Mouse (Mus musculus): ENCODE data around the gene Scpep1. TPM values are rescaled to one million over a fixed set of nuclear protein-coding genes. Genes with fewer than 3 reads are reported as not detected.
A peak's percentile ranks its signal among the peaks of the same experiment; 100 is the strongest.

The Scpep1 gene
- polyA plus RNA-seq, 1 experiment from 2014 or later: 76.7 TPM

DNA sequence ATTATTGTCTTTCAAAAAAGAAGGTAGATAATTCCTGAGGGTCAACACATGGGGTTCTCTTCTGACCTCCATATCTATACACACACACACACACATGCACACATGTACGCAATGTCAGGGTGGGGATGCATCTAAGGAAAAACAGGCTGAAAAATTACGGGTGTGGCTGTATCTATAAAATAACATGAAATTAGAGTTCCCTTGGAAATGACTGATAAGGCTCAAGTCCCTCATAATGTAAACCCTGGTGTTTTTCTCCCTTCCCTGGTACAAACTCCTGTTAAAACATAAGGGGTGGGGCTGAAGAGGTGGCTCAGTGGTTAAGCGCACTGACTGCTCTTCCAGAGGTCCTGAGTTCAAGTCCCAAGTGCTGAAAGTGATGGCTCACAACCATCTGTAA, 1.7 kb downstream of the Scpep1 start:
- no peak overlapping the region for H3K27ac ChIP-seq (ENCODE audit: low read depth, low read length)
- H3K36me3 ChIP-seq (ENCODE audit: control insufficient read depth, insufficient read depth, low read length): no peaks in the 10 kb centered on the region
- WGBS: 97% methylated on average over 3 of the region's 3 CpGs
- no peak for DNase-seq (ENCODE audit: low spot score, missing footprints)
- H3K9ac ChIP-seq (ENCODE audit: low read length): no peak overlapping the region
- H3K4me3 ChIP-seq (ENCODE audit: low read depth, low read length): no peak overlapping the region
- no peaks in the 10 kb centered on the region for H3K9me3 ChIP-seq (ENCODE audit: control insufficient read depth, low read length)
- H3K27me3 ChIP-seq (ENCODE audit: control insufficient read depth, insufficient read depth, low read length): no peaks in the 10 kb centered on the region
- H3K4me2 ChIP-seq: peak overlapping the region; percentile 20; the same call in 1 of the 2 replicates
- H3K4me1 ChIP-seq (ENCODE audit: control insufficient read depth, insufficient read depth, low read length): peaks cover 6% of the 10 kb centered on the region
- no peak for ATAC-seq (ENCODE audit: low FRiP score)

GRCm38 (mm10) chr11:88952117-88952516, 3.1 kb downstream of the Scpep1 start:
- no peak overlapping the region for H3K4me2 ChIP-seq
- no peak overlapping the region for H3K27ac ChIP-seq (ENCODE audit: low read depth, low read length)
- H3K4me1 ChIP-seq (ENCODE audit: control insufficient read depth, insufficient read depth, low read length): peaks cover 6% of the 10 kb centered on the region
- no peak overlapping the region for H3K9ac ChIP-seq (ENCODE audit: low read length)
- ATAC-seq (ENCODE audit: low FRiP score) (no peak), DNase-seq (ENCODE audit: low spot score, missing footprints) (no peak)
- WGBS: 95% methylated on average over 5 of the region's 5 CpGs
- no peaks in the 10 kb centered on the region for H3K9me3 ChIP-seq (ENCODE audit: control insufficient read depth, low read length)
- H3K27me3 ChIP-seq (ENCODE audit: control insufficient read depth, insufficient read depth, low read length): no peaks in the 10 kb centered on the region
- H3K4me3 ChIP-seq (ENCODE audit: low read depth, low read length): no peak overlapping the region
- no peaks in the 10 kb centered on the region for H3K36me3 ChIP-seq (ENCODE audit: control insufficient read depth, insufficient read depth, low read length)

DNA sequence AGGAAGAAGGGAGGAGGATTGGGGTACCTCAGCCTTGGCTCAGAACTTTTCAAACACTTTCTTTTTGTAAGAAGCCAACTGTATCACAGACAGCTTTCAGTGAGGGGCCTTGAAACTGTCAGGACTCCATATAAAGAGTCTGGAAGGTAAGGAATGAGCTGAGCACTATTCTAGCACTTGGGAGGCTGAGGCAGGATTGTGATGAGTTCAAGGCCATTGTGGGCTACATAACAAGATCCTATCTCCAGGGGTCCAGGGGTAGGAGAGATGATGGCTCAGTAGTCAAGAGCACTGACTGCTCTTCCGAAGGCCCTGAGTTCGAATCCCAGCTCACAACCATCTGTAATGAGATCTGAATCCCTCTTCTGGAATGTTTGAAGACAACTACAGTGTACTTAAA, 3.7 kb downstream of the Scpep1 start:
- 94% methylated on average over 2 of the region's 2 CpGs for WGBS

GRCm38 (mm10) chr11:88950640-88951250, 4.5 kb downstream of the Scpep1 start:
- no peak for DNase-seq (ENCODE audit: low spot score, missing footprints)
- no peak overlapping the region for H3K27ac ChIP-seq (ENCODE audit: low read depth, low read length)
- H3K4me2 ChIP-seq: no peak overlapping the region
- no peak for ATAC-seq (ENCODE audit: low FRiP score)
- no peak overlapping the region for H3K4me3 ChIP-seq (ENCODE audit: low read depth, low read length)
- WGBS: 85% methylated on average over 13 of the region's 13 CpGs
- H3K4me1 ChIP-seq (ENCODE audit: control insufficient read depth, insufficient read depth, low read length): peaks cover 6% of the 10 kb centered on the region
- H3K36me3 ChIP-seq (ENCODE audit: control insufficient read depth, insufficient read depth, low read length): 0 out of 2 replicates have a peak, but pooled peaks cover 3% of the 10 kb centered on the region
- no peaks in the 10 kb centered on the region for H3K9me3 ChIP-seq (ENCODE audit: control insufficient read depth, low read length)
- H3K27me3 ChIP-seq (ENCODE audit: control insufficient read depth, insufficient read depth, low read length): no peaks in the 10 kb centered on the region
- H3K9ac ChIP-seq (ENCODE audit: low read length): no peak overlapping the region

More for the DNA sequence above, 3.7 kb downstream of the Scpep1 start:
- Histone ChIP-seq H3K4me1 (ENCODE audit: control insufficient read depth, insufficient read depth, low read length) (peaks cover 6% of the 10 kb centered on the region), H3K27me3 (ENCODE audit: control insufficient read depth, insufficient read depth, low read length) (no peaks in the 10 kb centered on the region), H3K4me2 (no peak overlapping the region), H3K9me3 (ENCODE audit: control insufficient read depth, low read length) (no peaks in the 10 kb centered on the region), H3K36me3 (ENCODE audit: control insufficient read depth, insufficient read depth, low read length) (0 out of 2 replicates have a peak, but pooled peaks cover 3% of the 10 kb centered on the region), H3K4me3 (ENCODE audit: low read depth, low read length) (no peak overlapping the region), H3K27ac (ENCODE audit: low read depth, low read length) (no peak overlapping the region), H3K9ac (ENCODE audit: low read length) (no peak overlapping the region)
- no peak for ATAC-seq (ENCODE audit: low FRiP score)
- no peak for DNase-seq (ENCODE audit: low spot score, missing footprints)

- H3K9me3 ChIP-seq (ENCODE audit: control insufficient read depth, low read length): no peaks in the 10 kb centered on the region
- no peak overlapping the region for H3K4me2 ChIP-seq
- H3K27ac ChIP-seq (ENCODE audit: low read depth, low read length): no peak overlapping the region
- 96% methylated on average over 8 of the region's 8 CpGs for WGBS
- peaks cover 6% of the 10 kb centered on the region for H3K4me1 ChIP-seq (ENCODE audit: control insufficient read depth, insufficient read depth, low read length)
- ATAC-seq (ENCODE audit: low FRiP score) (no peak), DNase-seq (ENCODE audit: low spot score, missing footprints) (no peak)
- H3K27me3 ChIP-seq (ENCODE audit: control insufficient read depth, insufficient read depth, low read length): no peaks in the 10 kb centered on the region
- no peak overlapping the region for H3K4me3 ChIP-seq (ENCODE audit: low read depth, low read length)
- 0 out of 2 replicates have a peak, but pooled peaks cover 3% of the 10 kb centered on the region for H3K36me3 ChIP-seq (ENCODE audit: control insufficient read depth, insufficient read depth, low read length)
- no peak overlapping the region for H3K9ac ChIP-seq (ENCODE audit: low read length)
Observed at GRCm38 (mm10) chr11:88949802-88950639, 5.2 kb downstream of the Scpep1 start.

- no peak for DNase-seq (ENCODE audit: low spot score, missing footprints)
- Histone ChIP-seq H3K4me1 (ENCODE audit: control insufficient read depth, insufficient read depth, low read length) (no peaks in the 10 kb centered on the region; the same call in 1 of the 2 replicates), H3K4me3 (ENCODE audit: low read depth, low read length) (no peak overlapping the region), H3K9me3 (ENCODE audit: control insufficient read depth, low read length) (no peaks in the 10 kb centered on the region), H3K9ac (ENCODE audit: low read length) (no peak overlapping the region), H3K27me3 (ENCODE audit: control insufficient read depth, insufficient read depth, low read length) (no peaks in the 10 kb centered on the region), H3K4me2 (no peak overlapping the region), H3K36me3 (ENCODE audit: control insufficient read depth, insufficient read depth, low read length) (peaks cover 7% of the 10 kb centered on the region; the same call in 1 of the 2 replicates), H3K27ac (ENCODE audit: low read depth, low read length) (no peak overlapping the region)
- no peak for ATAC-seq (ENCODE audit: low FRiP score)
- 84% methylated on average over 8 of the region's 8 CpGs for WGBS
Observed at GRCm38 (mm10) chr11:88948896-88949295, 6.4 kb downstream of the Scpep1 start.

- WGBS: 76% methylated on average over 7 of the region's 8 CpGs
- H3K27me3 ChIP-seq (ENCODE audit: control insufficient read depth, insufficient read depth, low read length): no peaks in the 10 kb centered on the region
- no peak for DNase-seq (ENCODE audit: low spot score, missing footprints)
- no peaks in the 10 kb centered on the region for H3K4me1 ChIP-seq (ENCODE audit: control insufficient read depth, insufficient read depth, low read length)
- H3K4me2 ChIP-seq: no peak overlapping the region
- H3K9ac ChIP-seq (ENCODE audit: low read length): no peak overlapping the region
- H3K36me3 ChIP-seq (ENCODE audit: control insufficient read depth, insufficient read depth, low read length): peaks cover 7% of the 10 kb centered on the region; the same call in 1 of the 2 replicates
- no peak overlapping the region for H3K4me3 ChIP-seq (ENCODE audit: low read depth, low read length)
- H3K9me3 ChIP-seq (ENCODE audit: control insufficient read depth, low read length): no peaks in the 10 kb centered on the region
- no peak overlapping the region for H3K27ac ChIP-seq (ENCODE audit: low read depth, low read length)
- ATAC-seq (ENCODE audit: low FRiP score): no peak
Observed at GRCm38 (mm10) chr11:88945971-88946585, 9.2 kb downstream of the Scpep1 start.

- WGBS: 82% methylated on average over 12 of the region's 12 CpGs
Observed at GRCm38 (mm10) chr11:88941489-88941888, 13.8 kb downstream of the Scpep1 start.

DNA sequence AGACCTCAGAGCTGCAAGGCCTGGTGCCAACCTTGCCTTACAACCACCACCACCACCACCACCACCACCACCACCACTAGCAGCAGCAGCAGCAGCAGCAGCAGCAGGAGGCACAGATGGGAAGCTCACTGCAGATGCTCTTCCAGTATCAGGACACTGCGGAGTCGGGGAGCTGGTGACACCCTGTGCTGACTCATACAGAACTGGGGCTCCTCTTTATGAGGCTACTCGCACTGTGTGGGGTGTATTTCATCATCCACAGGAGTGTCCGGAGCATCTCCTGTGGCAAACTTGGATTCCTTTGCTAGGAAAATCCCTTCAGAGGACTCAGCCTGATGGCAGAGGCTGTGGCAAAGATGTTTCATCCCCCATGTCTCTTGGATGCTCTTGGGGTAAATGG, 15.6 kb downstream of the Scpep1 start:
- no peak for DNase-seq (ENCODE audit: low spot score, missing footprints)
- no peak overlapping the region for H3K4me2 ChIP-seq
- WGBS: 90% methylated on average over 4 of the region's 4 CpGs
- peaks cover 7% of the 10 kb centered on the region; the same call in 1 of the 2 replicates for H3K36me3 ChIP-seq (ENCODE audit: control insufficient read depth, insufficient read depth, low read length)
- no peaks in the 10 kb centered on the region; the same call in 1 of the 2 replicates for H3K9me3 ChIP-seq (ENCODE audit: control insufficient read depth, low read length)
- no peak overlapping the region for H3K27ac ChIP-seq (ENCODE audit: low read depth, low read length)
- H3K27me3 ChIP-seq (ENCODE audit: control insufficient read depth, insufficient read depth, low read length): no peaks in the 10 kb centered on the region
- no peak overlapping the region for H3K9ac ChIP-seq (ENCODE audit: low read length)
- no peak overlapping the region for H3K4me3 ChIP-seq (ENCODE audit: low read depth, low read length)
- no peaks in the 10 kb centered on the region for H3K4me1 ChIP-seq (ENCODE audit: control insufficient read depth, insufficient read depth, low read length)
- ATAC-seq (ENCODE audit: low FRiP score): no peak

More at GRCm38 (mm10) chr11:88941489-88941888, 13.8 kb downstream of the Scpep1 start:
- no peak overlapping the region for H3K9ac ChIP-seq (ENCODE audit: low read length)
- no peaks in the 10 kb centered on the region for H3K4me1 ChIP-seq (ENCODE audit: control insufficient read depth, insufficient read depth, low read length)
- H3K36me3 ChIP-seq (ENCODE audit: control insufficient read depth, insufficient read depth, low read length): peaks cover 7% of the 10 kb centered on the region; the same call in 1 of the 2 replicates
- no peak overlapping the region for H3K4me2 ChIP-seq
- DNase-seq (ENCODE audit: low spot score, missing footprints): no peak
- no peak overlapping the region for H3K27ac ChIP-seq (ENCODE audit: low read depth, low read length)
- ATAC-seq (ENCODE audit: low FRiP score): no peak
- no peaks in the 10 kb centered on the region for H3K27me3 ChIP-seq (ENCODE audit: control insufficient read depth, insufficient read depth, low read length)
- H3K9me3 ChIP-seq (ENCODE audit: control insufficient read depth, low read length): no peaks in the 10 kb centered on the region; the same call in 1 of the 2 replicates
- H3K4me3 ChIP-seq (ENCODE audit: low read depth, low read length): no peak overlapping the region
